Mouse (Mus musculus) heart, adult 11 months (tissue): ENCODE measurements around the gene Frmd4b.

ENCODE experiments used
- DNase-seq: peaks from one replicate; pipeline ENCODE4 v3.0.0; 2022

Frmd4b gene

GRCm38 (mm10) chr6:97309161-97309560 lies 308.2 kb downstream of the Frmd4b start:
- no peak for DNase-seq

GRCm38 (mm10) chr6:97308562-97308961 lies 308.8 kb downstream of the Frmd4b start:
- no peak for DNase-seq

GRCm38 (mm10) chr6:97307231-97307630 lies 310.1 kb downstream of the Frmd4b start:
- peak; percentile 18 for DNase-seq

GRCm38 (mm10) chr6:97306351-97306750 lies 311.0 kb downstream of the Frmd4b start:
- peak; percentile 91 for DNase-seq

- DNase-seq: peak; percentile 73
Observed at GRCm38 (mm10) chr6:97305491-97305890, 311.9 kb downstream of the Frmd4b start.

GRCm38 (mm10) chr6:97305010-97305409 lies 312.3 kb downstream of the Frmd4b start:
- peak; percentile 88 for DNase-seq

GRCm38 (mm10) chr6:97303277-97304109 lies 313.8 kb downstream of the Frmd4b start:
- peak; percentile 70 for DNase-seq

- DNase-seq: no peak
Observed at GRCm38 (mm10) chr6:97302303-97302702, 315.0 kb downstream of the Frmd4b start.

GRCm38 (mm10) chr6:97300659-97301058 lies 316.7 kb downstream of the Frmd4b start:
- DNase-seq: peak; percentile 49

GRCm38 (mm10) chr6:97300180-97300579 lies 317.2 kb downstream of the Frmd4b start:
- peak; percentile 45 for DNase-seq

GRCm38 (mm10) chr6:97297151-97297550 lies 320.2 kb downstream of the Frmd4b start:
- peak; percentile 35 for DNase-seq

- peak; percentile 74 for DNase-seq
Observed at GRCm38 (mm10) chr6:97295866-97296527, 321.3 kb downstream of the Frmd4b start.

- DNase-seq: peak; percentile 55
Observed at GRCm38 (mm10) chr6:97295416-97295815, 321.9 kb downstream of the Frmd4b start.

- DNase-seq: peak; percentile 77
Observed at GRCm38 (mm10) chr6:97293667-97294569, 323.4 kb downstream of the Frmd4b start.

GRCm38 (mm10) chr6:97292894-97293293 lies 324.4 kb downstream of the Frmd4b start:
- DNase-seq: peak; percentile 86

- peak; percentile 83 for DNase-seq
Observed at GRCm38 (mm10) chr6:97292096-97292495, 325.2 kb downstream of the Frmd4b start.

- DNase-seq: peak; percentile 91
Observed at GRCm38 (mm10) chr6:97291159-97291908, 326.0 kb downstream of the Frmd4b start.

- DNase-seq: peak; percentile 63
Observed at GRCm38 (mm10) chr6:97290687-97291086, 326.7 kb downstream of the Frmd4b start.

GRCm38 (mm10) chr6:97289838-97290237 lies 327.5 kb downstream of the Frmd4b start:
- no peak for DNase-seq

- peak; percentile 76 for DNase-seq
Observed at GRCm38 (mm10) chr6:97289316-97289820, 328.0 kb downstream of the Frmd4b start.

GRCm38 (mm10) chr6:97288047-97288855 lies 329.1 kb downstream of the Frmd4b start:
- peak; percentile 96 for DNase-seq
